In the genomic region with DNA sequence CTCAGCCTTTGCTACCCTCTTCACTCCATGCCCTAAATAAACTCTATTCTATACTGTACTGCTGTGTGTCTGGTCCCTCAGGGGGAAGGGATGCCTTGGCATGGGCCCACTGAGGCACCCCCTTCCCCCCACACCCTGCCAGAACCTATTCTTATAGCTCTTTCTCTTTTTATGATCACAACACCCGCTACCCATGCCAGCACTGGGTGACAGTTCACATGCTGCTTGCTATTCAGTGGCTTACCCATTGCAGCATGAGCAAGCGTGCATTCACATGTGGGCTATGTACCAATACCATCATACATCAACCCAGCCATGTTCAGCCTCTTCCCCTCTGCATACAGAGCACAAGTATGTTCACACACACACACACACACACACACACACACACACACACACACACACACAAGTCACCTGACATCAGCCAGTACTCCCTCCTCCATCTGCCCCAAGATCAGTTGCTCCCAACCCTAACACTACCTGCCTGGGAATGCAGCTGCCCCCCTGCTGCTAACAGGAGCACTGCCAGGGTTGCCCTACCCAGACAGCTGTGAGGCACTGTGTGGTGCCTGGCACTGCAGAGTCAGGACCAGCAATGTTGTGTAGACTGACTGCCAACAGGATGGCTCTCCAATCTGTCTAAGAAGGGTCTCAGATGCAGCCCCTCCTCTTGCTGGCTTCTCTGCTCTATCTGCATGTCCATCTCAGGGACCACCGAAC, we compare ENCODE assay signal across 18 mouse cellular contexts. TPM values are rescaled to one million over a fixed set of nuclear protein-coding genes. Genes with fewer than 3 reads are reported as not detected.
DNase-seq lines count a peak whose midpoint lies in the region; ATAC-seq and TF ChIP-seq lines count a peak whose summit lies in the region.
"Had no signal": no experiment of that assay in that cellular context is flagged by ENCODE, and none has a peak within 500 bp of the region (broad histone marks: within the 10 kb centered on the region; RNA-seq: fewer than 3 reads in every experiment).

No protein-coding gene starts in this region.

- H3K4me1 ChIP-seq in hindbrain, postnatal 0 days (ENCODE audit: insufficient read depth, low read length) = peaks cover 22% of the 10 kb centered on the region; the same call in 1 of the 2 replicates
- peaks cover 43% of the 10 kb centered on the region for H3K4me1 ChIP-seq in hindbrain, embryonic 10.5 days (replicated peaks)

- peak overlapping the region; percentile 54; the same call in 1 of the 2 replicates for H3K27ac ChIP-seq in hindbrain, postnatal 0 days
- H3K27ac ChIP-seq in hindbrain, embryonic 10.5 days = no peak overlapping the region
- H3K27ac ChIP-seq: liver, embryonic 12.5 days; midbrain, embryonic 12.5 days had no signal

- TF ChIP-seq CTCF in hindbrain, postnatal 0 days (IDR thresholded peaks at IDR 0.05; ENCODE audit: low read depth) = no peak

- no peak overlapping the region for H3K9ac ChIP-seq in hindbrain, postnatal 0 days (replicated peaks; ENCODE audit: low read length)
- H3K9ac ChIP-seq: liver, embryonic 12.5 days; lung, embryonic 14.5 days; midbrain, embryonic 12.5 days had no signal

- H3K36me3 ChIP-seq in hindbrain, postnatal 0 days (ENCODE audit: insufficient read depth, low read length) = no peaks in the 10 kb centered on the region
- H3K36me3 ChIP-seq in hindbrain, embryonic 10.5 days = no peaks in the 10 kb centered on the region
- H3K36me3 ChIP-seq: G1E; liver, embryonic 12.5 days; midbrain, embryonic 12.5 days had no signal

- no peaks in the 10 kb centered on the region for H3K9me3 ChIP-seq in hindbrain, postnatal 0 days (ENCODE audit: low read length)
- no peaks in the 10 kb centered on the region for H3K9me3 ChIP-seq in hindbrain, embryonic 10.5 days
- H3K9me3 ChIP-seq: G1E; liver, embryonic 12.5 days; midbrain, embryonic 12.5 days had no signal

- H3K4me2 ChIP-seq in hindbrain, postnatal 0 days (ENCODE audit: low read depth, low read length) = no peak overlapping the region
- H3K4me2 ChIP-seq: liver, embryonic 12.5 days; lung, embryonic 14.5 days; midbrain, embryonic 12.5 days had no signal

- ATAC-seq in hindbrain, postnatal 0 days = peak; percentile 48
- ATAC-seq: CD4-positive, CD25-positive, alpha-beta regulatory T cell, adult 4 months; inflammation-experienced regulatory T-cells, adult 6 months; liver, embryonic 12.5 days had no signal

- no peaks in the 10 kb centered on the region for H3K27me3 ChIP-seq in hindbrain, postnatal 0 days (ENCODE audit: insufficient read depth, low read length)
- H3K27me3 ChIP-seq in hindbrain, embryonic 10.5 days (ENCODE audit: insufficient read depth, poor library complexity, severe bottlenecking) = no peaks in the 10 kb centered on the region

- WGBS in hindbrain, postnatal 0 days = 69% methylated on average over 3 of the region's 3 CpGs
- 92% methylated on average over 3 of the region's 3 CpGs for WGBS in hindbrain, embryonic 10.5 days

- H3K4me3 ChIP-seq in hindbrain, postnatal 0 days (ENCODE audit: low read length) = no peak overlapping the region
- no peak overlapping the region for H3K4me3 ChIP-seq in hindbrain, embryonic 10.5 days
- H3K4me3 ChIP-seq: liver, embryonic 12.5 days; midbrain, embryonic 12.5 days had no signal

- DNase-seq in adrenal gland, postnatal 25 days = peak; percentile 27
- DNase-seq in adrenal gland, postnatal 36 days = no peak
- peak; percentile 68 for DNase-seq in hindbrain, postnatal 0 days (ENCODE audit: low spot score)
- DNase-seq in hindbrain, embryonic 10.5 days (ENCODE audit: low spot score) = no peak
- DNase-seq in cerebellum, adult 18-20 months = peak; percentile 82 to 83
- peak; percentile 83 to 86 for DNase-seq in cerebellum, postnatal 36 days
- no peak for DNase-seq in right cerebral cortex, adult 18-20 months
- no peak for DNase-seq in frontal cortex, adult 2 months (ENCODE audit: extremely low spot score in 1 of 2, low spot score in 1 of 2)
- DNase-seq: kidney, adult 8-10 months; kidney, postnatal 4 days; lung, embryonic 14.5 days; lung, postnatal 4 days; thymus, adult 2 months had no signal

RNA-seq across cellular contexts. Expression of gene Pim3, which starts 20.2 kb away (rescaled TPM):
- 71.8 and 89.5 TPM in 2 replicates for total RNA-seq in adrenal gland, postnatal 25 days (2021)
- 100 to 1,000 TPM; 123 to 134 TPM for total RNA-seq in adrenal gland, postnatal 36 days (2021)
- 98.0 and 104 TPM in 2 replicates for total RNA-seq in hindbrain, postnatal 0 days (2014; rRNA removed)
- 69.8 TPM in 2 replicates for polyA plus RNA-seq in hindbrain, postnatal 0 days (2015; fragmentation: Nextera tagmentation; extraction: Ambion mirVana)
- polyA plus RNA-seq in hindbrain, embryonic 10.5 days (2016; fragmentation: Nextera tagmentation; extraction: Ambion mirVana) = 41.3 and 48.3 TPM in 2 replicates
- 13.6 and 22.2 TPM in 2 replicates for polyA plus RNA-seq in frontal cortex, adult 2 months (2012; rRNA removed)

RNA-seq across cellular contexts. Expression of gene Creld2, which starts 22.3 kb away (rescaled TPM):
- total RNA-seq in adrenal gland, postnatal 25 days (2021) = 35.1 and 37.8 TPM in 2 replicates
- total RNA-seq in adrenal gland, postnatal 36 days (2021) = 10 to 100 TPM; 40.1 to 52.8 TPM
- total RNA-seq in hindbrain, postnatal 0 days (2014; rRNA removed) = 15.9 and 18.9 TPM in 2 replicates
- polyA plus RNA-seq in hindbrain, postnatal 0 days (2015; fragmentation: Nextera tagmentation; extraction: Ambion mirVana) = 38.9 and 40.1 TPM in 2 replicates
- 88.5 and 106 TPM in 2 replicates for polyA plus RNA-seq in hindbrain, embryonic 10.5 days (2016; fragmentation: Nextera tagmentation; extraction: Ambion mirVana)
- 24.1 and 31.2 TPM in 2 replicates for polyA plus RNA-seq in frontal cortex, adult 2 months (2012; rRNA removed)

RNA-seq across cellular contexts. Expression of gene Alg12, which starts 22.6 kb away (rescaled TPM):
- total RNA-seq in adrenal gland, postnatal 25 days (2021) = 13.7 and 16.3 TPM in 2 replicates
- total RNA-seq in adrenal gland, postnatal 36 days (2021) = 10 to 100 TPM; 14.1 to 18.9 TPM
- total RNA-seq in hindbrain, postnatal 0 days (2014; rRNA removed) = 12.7 and 17.4 TPM in 2 replicates
- 6.3 and 7.2 TPM in 2 replicates for polyA plus RNA-seq in hindbrain, postnatal 0 days (2015; fragmentation: Nextera tagmentation; extraction: Ambion mirVana)
- 11.7 and 12.2 TPM in 2 replicates for polyA plus RNA-seq in hindbrain, embryonic 10.5 days (2016; fragmentation: Nextera tagmentation; extraction: Ambion mirVana)
- 15.3 and 15.7 TPM in 2 replicates for polyA plus RNA-seq in frontal cortex, adult 2 months (2012; rRNA removed)

Comparison
In these comparisons a context has a peak if more than half of its experiments do, and no peak if none do; other contexts are left out.
1. DNase-seq: peak in adrenal gland, postnatal 25 days (single experiment), hindbrain, postnatal 0 days (single experiment), cerebellum, adult 18-20 months (2 of 2) and cerebellum, postnatal 36 days (2 of 2); none in adrenal gland, postnatal 36 days (0 of 2), hindbrain, embryonic 10.5 days (single experiment), right cerebral cortex, adult 18-20 months (single experiment) and frontal cortex, adult 2 months (0 of 2).